Mouse (Mus musculus) midbrain, embryonic 14.5 days (tissue): Measurements from ENCODE around the gene D8Ertd738e. TPM values are rescaled to one million over a fixed set of nuclear protein-coding genes. Genes with fewer than 3 reads are reported as not detected.
A peak's percentile ranks its signal among the peaks of the same experiment; 100 is the strongest.

Source experiments
- ATAC-seq: fragments of 200-750 bp; cut with Nextera tagmentation; 2 replicates; pipeline ENCODE4 v1.8.0; 2017; ENCODE audit warnings: moderate number of reproducible peaks, moderate library complexity; ENCODE audit not compliant: low FRiP score, low TSS enrichment
- DNase-seq: peaks from one replicate; pipeline ENCODE4 v3.0.0-alpha.2; 2015
- H3K27ac ChIP-seq: fragments of 300-500 bp; sonication (generic); replicated peaks from 2 replicates; pipeline ENCODE4 v1.5.1; 2014; ENCODE audit warnings: mild to moderate bottlenecking, low read depth, low read length, moderate library complexity
- H3K27me3 ChIP-seq: fragments of 300-500 bp; sonication (generic); 2 replicates; pipeline ENCODE4 v1.6.1; 2014; ENCODE audit warnings: low read length, control low read depth, mixed read lengths; ENCODE audit not compliant: control insufficient read depth, insufficient read depth
- H3K36me3 ChIP-seq: fragments of 300-500 bp; sonication (generic); 2 replicates; pipeline ENCODE4 v1.6.1; 2014; ENCODE audit warnings: low read length, control low read depth; ENCODE audit not compliant: control insufficient read depth, insufficient read depth
- H3K4me1 ChIP-seq: fragments of 300-500 bp; sonication (generic); 2 replicates; pipeline ENCODE4 v1.6.1; 2014; ENCODE audit warnings: mild to moderate bottlenecking, antibody characterized with exemption, low read length, control low read depth; ENCODE audit not compliant: control insufficient read depth, insufficient read depth
- H3K4me2 ChIP-seq: fragments of 300-500 bp; sonication (generic); 2 replicates; pipeline ENCODE4 v1.6.1; 2014; ENCODE audit warnings: mild to moderate bottlenecking, low read length, moderate library complexity
- H3K4me3 ChIP-seq: fragments of 300-500 bp; sonication (generic); replicated peaks from 2 replicates; pipeline ENCODE4 v1.5.1; 2014; ENCODE audit warnings: low read depth, low read length
- H3K9ac ChIP-seq: fragments of 300-500 bp; sonication (generic); replicated peaks from 2 replicates; pipeline ENCODE4 v1.6.1; 2014; ENCODE audit warnings: mild to moderate bottlenecking, low read length, moderate library complexity
- H3K9me3 ChIP-seq: fragments of 300-500 bp; sonication (generic); 2 replicates; pipeline ENCODE4 v1.6.1; 2016; ENCODE audit warnings: low read length, control low read depth, mixed read lengths; ENCODE audit not compliant: control insufficient read depth
- WGBS: fragments of 180-500 bp; shearing (Covaris S2); extraction: QIAGEN DNeasy Blood & Tissue Kit; methylation state at CpG from one replicate; pipeline ENCODE4 v1.1.7; 2014; 5-methylcytosine and 5-hydroxymethylcytosine counted together
- polyA plus RNA-seq: library from polyadenylated mRNA; unstranded; fragments of >200 nt; fragmentation: Nextera tagmentation; extraction: Ambion mirVana; gene quantifications from 2 replicates; pipeline ENCODE4 v1.2.1, GENCODE M21; 2014

D8Ertd738e gene
- polyA plus RNA-seq, 1 experiment from 2014 or later = 261 TPM

DNA sequence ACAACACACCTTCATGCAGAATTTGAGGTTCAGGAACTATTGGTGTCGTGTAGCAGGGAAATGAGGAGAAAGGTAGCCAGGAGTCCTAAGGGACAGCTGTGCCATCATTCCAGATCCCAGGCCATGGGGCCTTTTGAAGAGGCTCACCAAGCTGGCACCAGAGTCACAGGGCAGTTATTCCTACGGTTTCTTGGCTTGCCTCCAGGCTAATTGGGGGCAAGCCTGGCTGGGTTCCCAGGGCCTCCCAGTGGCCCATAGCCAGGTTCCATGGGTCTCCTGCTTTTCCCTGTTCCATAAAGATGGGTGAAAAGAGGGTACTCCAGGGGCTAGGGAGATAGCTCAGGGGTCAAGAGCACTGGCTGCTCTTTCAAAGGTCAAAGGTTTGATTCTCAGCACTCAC is 7.7 kb downstream of the D8Ertd738e start:
- H3K27me3 ChIP-seq = no peaks in the 10 kb centered on the region
- H3K4me2 ChIP-seq = no peak overlapping the region
- no peaks in the 10 kb centered on the region; the same call in 1 of the 2 replicates for H3K4me1 ChIP-seq
- 72% methylated on average over 2 of the region's 2 CpGs for WGBS
- H3K4me3 ChIP-seq = no peak overlapping the region
- H3K27ac ChIP-seq = no peak overlapping the region
- ATAC-seq (no peak), DNase-seq (peak; percentile 18)
- H3K9ac ChIP-seq = no peak overlapping the region
- H3K9me3 ChIP-seq = no peaks in the 10 kb centered on the region
- H3K36me3 ChIP-seq = peaks cover 30% of the 10 kb centered on the region

DNA sequence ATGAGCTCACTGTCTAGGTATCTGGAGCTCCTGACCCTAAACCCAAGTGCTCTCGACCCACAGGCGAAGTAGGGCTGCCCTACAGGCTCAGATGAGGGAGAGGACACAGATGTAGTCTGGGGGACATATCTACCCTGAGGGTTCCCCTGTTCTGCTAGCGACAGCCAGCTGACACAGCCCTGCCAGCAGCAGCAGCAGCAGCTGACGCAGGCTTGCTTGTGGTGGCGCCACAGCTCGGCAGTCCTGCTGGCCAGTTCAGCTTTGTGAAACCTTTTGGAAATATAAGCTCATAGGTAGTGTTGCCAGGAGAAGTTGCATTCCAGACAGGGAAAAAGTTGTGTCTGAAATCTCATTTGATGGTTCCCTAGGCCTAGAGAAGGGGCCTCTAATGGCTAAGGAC is 8.4 kb downstream of the D8Ertd738e start:
- peaks cover 24% of the 10 kb centered on the region for H3K36me3 ChIP-seq
- no peak overlapping the region for H3K4me3 ChIP-seq
- WGBS = 63% methylated on average over 6 of the region's 6 CpGs
- no peaks in the 10 kb centered on the region for H3K27me3 ChIP-seq
- DNase-seq (no peak), ATAC-seq (no peak)
- H3K27ac ChIP-seq = no peak overlapping the region
- no peak overlapping the region for H3K4me2 ChIP-seq
- no peaks in the 10 kb centered on the region; the same call in 1 of the 2 replicates for H3K4me1 ChIP-seq
- no peak overlapping the region for H3K9ac ChIP-seq
- H3K9me3 ChIP-seq = no peaks in the 10 kb centered on the region

DNA sequence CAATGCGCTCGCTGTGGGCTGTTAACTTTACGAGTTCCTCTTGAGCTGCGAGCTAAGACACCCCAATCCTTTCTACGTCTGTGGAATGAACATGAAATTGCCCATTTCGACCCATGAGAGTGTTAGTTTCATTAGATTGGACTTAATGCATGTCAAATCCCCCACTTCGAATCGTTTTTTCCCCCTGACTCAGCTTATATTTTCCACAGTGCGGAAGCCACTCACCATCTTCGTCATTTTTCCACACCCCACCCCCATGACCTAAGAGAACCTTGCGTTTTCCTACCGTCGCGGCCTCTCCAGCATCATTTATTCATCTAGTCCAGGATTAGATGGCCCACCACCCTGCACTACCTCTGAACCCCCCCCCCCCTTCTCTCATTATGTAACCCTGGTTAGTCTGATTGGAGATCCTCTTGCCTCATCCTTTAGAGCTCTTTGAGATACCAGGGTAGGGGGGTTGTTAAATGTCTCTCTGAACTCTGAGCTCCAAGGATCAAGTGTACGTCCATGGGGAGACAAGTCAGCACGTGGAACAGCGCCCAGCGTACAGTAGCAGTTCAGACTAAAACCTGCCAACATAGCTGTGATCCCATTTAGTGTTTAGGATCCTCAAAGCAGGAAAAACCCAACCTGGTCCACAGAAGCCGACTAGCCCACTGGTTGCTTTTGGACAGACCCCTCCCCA is 11.8 kb downstream of the D8Ertd738e start:
- WGBS = 15% methylated on average over 19 of the region's 19 CpGs
- no peak; the same call in 1 of the 2 replicates for ATAC-seq
- H3K4me1 ChIP-seq = peaks cover 16% of the 10 kb centered on the region
- H3K27me3 ChIP-seq = no peaks in the 10 kb centered on the region
- H3K36me3 ChIP-seq = peaks cover 21% of the 10 kb centered on the region
- H3K4me3 ChIP-seq = peak overlapping the region; percentile 97
- H3K27ac ChIP-seq = peak overlapping the region; percentile 85
- no peaks in the 10 kb centered on the region for H3K9me3 ChIP-seq
- H3K4me2 ChIP-seq = peak overlapping the region; percentile 66
- H3K9ac ChIP-seq = peak overlapping the region; percentile 53
- DNase-seq = peak; percentile 7

DNA sequence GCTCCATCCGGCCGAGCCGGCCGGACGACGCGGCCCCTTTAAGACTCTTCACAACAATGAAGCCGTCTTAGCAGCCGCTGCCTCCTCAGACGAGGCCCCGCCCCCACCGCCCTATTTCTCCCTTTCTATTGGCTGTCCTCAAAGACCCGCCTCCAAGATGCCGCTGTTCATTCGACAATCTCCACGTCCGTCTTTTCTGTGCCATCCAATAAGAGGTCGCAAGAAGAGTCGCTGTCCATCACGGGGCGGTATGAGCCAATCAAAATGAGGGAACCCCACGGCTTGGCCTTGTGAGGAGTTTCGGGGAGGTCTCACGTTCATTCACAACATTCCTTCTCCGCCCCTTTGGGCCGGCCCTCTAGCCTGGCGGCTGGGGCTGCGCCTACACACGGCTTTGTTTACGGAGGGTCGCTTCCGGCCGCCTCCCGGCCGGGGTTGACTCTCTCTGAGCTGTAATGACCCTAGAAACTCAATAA is 12.5 kb downstream of the D8Ertd738e start, which contains the start of gene Zswim4:
TSS of gene Zswim4 (minus strand) at position 58 of the 476 bp plus-strand sequence.
- DNase-seq = peak; percentile 99
- Histone ChIP-seq H3K4me2 (peak within 1 kb of the TSS; percentile 94), H3K4me3 (peak within 1 kb of the TSS; percentile 97), H3K9me3 (no peaks in the 10 kb centered on the region), H3K36me3 (peaks cover 27% of the 10 kb centered on the region), H3K4me1 (peaks cover 16% of the 10 kb centered on the region), H3K9ac (peak within 1 kb of the TSS; percentile 97), H3K27me3 (no peaks in the 10 kb centered on the region), H3K27ac (peak within 1 kb of the TSS; percentile 85)
- WGBS = under 1% methylated on average over 35 of the region's 35 CpGs
- peak; percentile 98 for ATAC-seq

DNA sequence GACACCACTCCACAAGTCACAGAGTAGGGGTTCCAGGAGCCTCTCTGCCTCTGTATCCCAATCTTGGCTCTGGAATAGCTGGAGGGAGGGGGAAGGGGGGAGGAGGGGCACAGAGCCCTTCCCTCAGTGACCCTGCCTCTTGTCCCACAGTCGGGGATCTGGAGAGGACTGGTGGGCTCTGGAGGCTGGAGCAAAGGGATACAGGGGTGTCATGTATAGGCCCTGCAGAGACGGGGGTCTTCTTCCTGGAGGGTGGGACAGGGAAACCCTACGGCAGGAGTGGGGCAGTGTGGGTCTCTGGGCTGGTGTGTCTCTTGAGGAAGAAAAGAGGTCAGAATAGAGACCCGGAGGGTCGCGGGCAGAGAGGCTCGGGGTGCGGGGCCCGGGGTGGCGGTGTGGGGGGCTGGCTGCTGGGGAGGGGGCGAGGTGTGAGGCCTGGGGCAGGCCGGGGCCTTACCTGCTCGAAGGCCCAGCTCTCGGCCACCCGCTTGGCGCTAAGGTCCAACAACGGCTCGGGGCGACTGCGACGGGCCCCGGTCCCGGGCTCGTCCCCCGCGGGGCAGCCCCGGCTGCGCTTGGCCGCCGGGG is 13.0 kb downstream of the D8Ertd738e start:
- H3K9me3 ChIP-seq = no peaks in the 10 kb centered on the region
- peaks cover 33% of the 10 kb centered on the region for H3K36me3 ChIP-seq
- peak; percentile 48 for DNase-seq
- peak; percentile 58; the same call in 1 of the 2 replicates for ATAC-seq
- H3K4me1 ChIP-seq = peaks cover 16% of the 10 kb centered on the region
- H3K4me2 ChIP-seq = peak overlapping the region; percentile 94
- H3K27ac ChIP-seq = peak overlapping the region; percentile 74
- 1% methylated on average over 29 of the region's 30 CpGs for whole genome bisulfite sequencing
- peak overlapping the region; percentile 97 for H3K9ac ChIP-seq
- no peaks in the 10 kb centered on the region for H3K27me3 ChIP-seq
- peak overlapping the region; percentile 97 for H3K4me3 ChIP-seq

DNA sequence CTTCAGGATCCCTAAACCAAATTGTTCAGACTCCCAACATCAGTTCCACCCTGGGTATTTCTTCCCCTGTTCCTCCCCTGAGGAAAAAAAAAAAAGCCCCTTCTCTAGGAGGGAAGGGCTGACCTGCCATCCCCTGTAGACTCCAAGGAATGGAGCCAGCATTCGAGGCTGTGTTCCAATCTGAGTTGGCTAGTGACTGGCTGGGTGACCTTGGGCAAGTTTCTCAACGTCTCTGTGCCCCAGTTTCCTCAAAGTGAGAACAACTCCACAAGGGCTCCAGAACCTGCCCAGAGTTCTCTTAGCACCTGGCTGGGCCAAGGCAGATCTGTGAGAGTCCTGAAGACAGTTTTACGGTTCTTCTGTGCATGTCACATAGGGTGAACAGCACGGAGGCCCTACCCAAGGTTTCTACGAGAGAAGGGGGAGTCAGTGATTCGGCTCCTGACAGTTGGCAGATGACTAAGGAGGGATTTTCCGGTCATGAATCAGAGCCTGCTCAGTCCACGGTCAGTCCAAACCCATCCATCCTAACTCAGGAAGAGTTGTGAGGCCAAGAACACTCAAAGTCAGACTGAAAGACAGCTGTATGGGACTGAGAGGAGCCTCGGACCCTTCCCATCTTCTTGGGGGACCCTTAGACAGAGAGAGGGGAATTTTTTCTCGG is 13.6 kb downstream of the D8Ertd738e start:
- DNase-seq (no peak), ATAC-seq (no peak)
- H3K4me1 ChIP-seq = peaks cover 16% of the 10 kb centered on the region
- peak overlapping the region; percentile 94 for H3K4me2 ChIP-seq
- no peaks in the 10 kb centered on the region for H3K27me3 ChIP-seq
- peak overlapping the region; percentile 97 for H3K9ac ChIP-seq
- WGBS = 33% methylated on average over 10 of the region's 10 CpGs
- H3K9me3 ChIP-seq = no peaks in the 10 kb centered on the region
- peak overlapping the region; percentile 74 for H3K27ac ChIP-seq
- peak overlapping the region; percentile 97 for H3K4me3 ChIP-seq
- H3K36me3 ChIP-seq = peaks cover 39% of the 10 kb centered on the region

DNA sequence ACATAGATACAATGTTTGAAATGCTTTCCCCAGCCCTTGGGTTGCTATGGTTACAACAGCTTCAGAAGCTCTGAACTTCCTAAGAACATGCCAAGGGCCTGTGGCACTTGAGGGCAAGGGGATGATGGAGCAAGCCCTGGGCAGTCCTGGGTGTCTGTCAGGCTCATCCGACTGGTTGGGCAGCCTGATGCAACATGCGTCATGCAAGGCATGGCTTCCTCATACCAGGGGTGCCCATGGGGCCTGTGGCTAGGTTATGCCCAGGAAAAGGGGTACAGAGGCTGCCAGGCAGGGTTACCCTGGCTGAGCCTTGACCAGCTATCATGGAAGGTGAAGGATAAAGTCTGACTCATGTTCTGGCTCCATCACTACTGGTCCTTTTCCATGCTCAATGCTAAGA is 16.5 kb downstream of the D8Ertd738e start:
- H3K4me2 ChIP-seq = no peak overlapping the region
- no peaks in the 10 kb centered on the region for H3K27me3 ChIP-seq
- WGBS = 86% methylated on average over 2 of the region's 2 CpGs
- ATAC-seq (no peak), DNase-seq (no peak)
- H3K4me3 ChIP-seq = no peak overlapping the region
- H3K36me3 ChIP-seq = peaks cover 67% of the 10 kb centered on the region
- no peaks in the 10 kb centered on the region for H3K9me3 ChIP-seq
- no peak overlapping the region for H3K9ac ChIP-seq
- H3K27ac ChIP-seq = no peak overlapping the region
- peaks cover 16% of the 10 kb centered on the region for H3K4me1 ChIP-seq

DNA sequence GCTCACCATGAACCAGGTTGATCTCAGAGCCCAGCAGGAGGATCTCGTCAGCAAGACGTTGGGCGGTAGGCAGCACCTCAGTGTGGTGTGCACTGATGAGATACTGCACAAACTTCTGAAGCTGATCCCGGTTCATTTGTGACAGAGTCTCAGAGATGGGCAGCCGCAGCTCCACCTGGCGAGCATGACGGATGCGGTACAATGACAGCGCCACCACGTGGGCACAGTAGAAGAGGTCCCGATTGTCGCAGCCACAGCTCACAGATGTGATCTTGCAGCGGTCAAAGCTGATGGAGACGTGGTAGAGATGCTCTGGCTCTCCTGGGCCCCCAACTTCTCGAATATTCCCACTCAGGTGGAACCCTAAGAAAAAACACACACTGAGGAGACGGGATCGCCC is 18.8 kb downstream of the D8Ertd738e start:
- DNase-seq (peak; percentile 15), ATAC-seq (no peak)
- H3K27me3 ChIP-seq = no peaks in the 10 kb centered on the region
- 75% methylated on average over 17 of the region's 17 CpGs for WGBS
- no peaks in the 10 kb centered on the region for H3K9me3 ChIP-seq
- peaks cover 90% of the 10 kb centered on the region for H3K36me3 ChIP-seq
- H3K4me1 ChIP-seq = peaks cover 12% of the 10 kb centered on the region
- no peak overlapping the region for H3K9ac ChIP-seq
- H3K27ac ChIP-seq = no peak overlapping the region
- no peak overlapping the region for H3K4me3 ChIP-seq
- no peak overlapping the region for H3K4me2 ChIP-seq
